Mouse (Mus musculus) myocyte (in vitro differentiated cells): Measurements from ENCODE around the gene B430306N03Rik. TPM values are rescaled to one million over a fixed set of nuclear protein-coding genes. Genes with fewer than 3 reads are reported as not detected.

Experiments used
- H3K27me3 ChIP-seq: one replicate; pipeline ENCODE4 v1.6.1; 2011; ENCODE audit not compliant: control insufficient read depth, insufficient read depth, insufficient read length
- H3K36me3 ChIP-seq: one replicate; pipeline ENCODE4 v1.6.1; 2011; ENCODE audit not compliant: control insufficient read depth, insufficient read depth
- H3K4me2 ChIP-seq: one replicate; pipeline ENCODE4 v1.6.1; 2011; ENCODE audit warnings: low read depth, control low read depth
- H3K4me3 ChIP-seq: one replicate; pipeline ENCODE4 v1.5.1; 2011; ENCODE audit warnings: mild to moderate bottlenecking, control low read depth, moderate library complexity
- H3K79me2 ChIP-seq: one replicate; pipeline ENCODE4 v1.6.1; 2011; ENCODE audit not compliant: control insufficient read depth, insufficient read depth
- H3ac ChIP-seq: one replicate; pipeline ENCODE4 v1.6.1; 2011; ENCODE audit not compliant: control insufficient read depth, insufficient read length
- CEBPB ChIP-seq: IDR thresholded peaks from 2 replicates; pipeline ENCODE4 v1.6.1; 2011; ENCODE audit warnings: mild to moderate bottlenecking, moderate library complexity; ENCODE audit not compliant: poor library complexity, insufficient read depth, severe bottlenecking
- E2F4 ChIP-seq: IDR thresholded peaks from one replicate; pipeline ENCODE4 v1.6.1; 2011; ENCODE audit warnings: mild to moderate bottlenecking, control low read depth, moderate library complexity; ENCODE audit not compliant: insufficient read depth
- MAX ChIP-seq: IDR thresholded peaks from one replicate; pipeline ENCODE4 v1.6.1; 2011; ENCODE audit warnings: low read depth, mild to moderate bottlenecking, control low read depth
- MYOD1 ChIP-seq, 3 experiments: IDR thresholded peaks; one replicate each; pipeline ENCODE4 v1.6.1; 2011; ENCODE audit warnings: control low read depth in 2 of 3, low read depth in 2 of 3, mild to moderate bottlenecking in 2 of 3, moderate library complexity in 1 of 3; ENCODE audit not compliant: insufficient read length in 2 of 3, control insufficient read depth in 1 of 3
- MYOG ChIP-seq, 3 experiments: IDR thresholded peaks; one replicate each; pipeline ENCODE4 v1.6.1; 2011; ENCODE audit warnings: control low read depth in 2 of 3, low read depth in 2 of 3, mild to moderate bottlenecking in 2 of 3; ENCODE audit not compliant: insufficient read length in 2 of 3, control insufficient read depth in 1 of 3, insufficient read depth in 1 of 3
- POLR2A ChIP-seq: IDR thresholded peaks from one replicate; pipeline ENCODE4 v1.6.1; 2011; ENCODE audit warnings: low read depth, mild to moderate bottlenecking, control low read depth, moderate library complexity; ENCODE audit not compliant: insufficient read length
- POLR2AphosphoS2 ChIP-seq: IDR thresholded peaks from one replicate; pipeline ENCODE4 v1.6.1; 2011; ENCODE audit warnings: low read depth, control low read depth; ENCODE audit not compliant: insufficient read length
- REST ChIP-seq: IDR thresholded peaks from one replicate; pipeline ENCODE4 v1.6.1; 2011; ENCODE audit warnings: mild to moderate bottlenecking, control low read depth, moderate library complexity; ENCODE audit not compliant: insufficient read depth, insufficient read length
- SRF ChIP-seq: IDR thresholded peaks from one replicate; pipeline ENCODE4 v1.6.1; 2011; ENCODE audit warnings: low read depth; ENCODE audit not compliant: control insufficient read depth, insufficient read length
- TCF12 ChIP-seq: IDR thresholded peaks from one replicate; pipeline ENCODE4 v1.6.1; 2011; ENCODE audit warnings: mild to moderate bottlenecking, control low read depth; ENCODE audit not compliant: poor library complexity, insufficient read depth, severe bottlenecking
- TCF3 ChIP-seq: IDR thresholded peaks from one replicate; pipeline ENCODE4 v1.6.1; 2011; ENCODE audit warnings: low read depth, control low read depth; ENCODE audit not compliant: insufficient read length
- USF1 ChIP-seq: IDR thresholded peaks from one replicate; pipeline ENCODE4 v1.6.1; 2011; ENCODE audit warnings: low read depth, mild to moderate bottlenecking, control low read depth, moderate library complexity
- polyA plus RNA-seq: library from polyadenylated mRNA; unstranded; fragments of >200 nt; fragmentation: generic; extraction: Trizol; gene quantifications from one replicate; pipeline ENCODE4 v1.2.1, GENCODE M21; 2012; ENCODE audit warnings: missing spikeins

The B430306N03Rik gene
- polyA plus RNA-seq, 1 experiment, result not detected

DNA sequence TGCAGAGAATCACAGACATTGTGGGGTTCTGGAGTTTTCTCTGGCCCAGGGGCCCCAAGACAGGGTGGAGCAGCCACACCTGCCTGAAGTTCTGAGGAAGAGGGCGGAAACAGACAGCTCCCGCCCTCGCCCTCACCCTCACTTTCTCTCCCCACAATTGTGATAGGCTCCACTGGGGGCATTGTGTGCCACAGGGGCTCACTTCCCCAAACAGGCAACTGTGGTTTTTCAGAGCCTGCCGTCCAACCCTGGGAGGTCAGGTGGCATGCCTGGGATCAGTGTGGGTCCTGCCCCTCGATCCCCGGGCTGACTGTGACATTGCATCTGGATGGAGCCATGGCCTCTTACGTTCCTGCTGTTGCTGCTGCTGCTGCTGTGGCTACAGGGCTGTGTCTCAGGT lies 15.7 kb upstream of the B430306N03Rik start:
- H3K4me3 ChIP-seq, result no peak overlapping the region
- H3K4me2 ChIP-seq, result no peak overlapping the region
- TF ChIP-seq CEBPB (no peak), POLR2AphosphoS2 (no peak), REST (no peak), TCF12 (no peak), MYOG (IDR thresholded peaks at IDR 0.05; ENCODE audit: control insufficient read depth in 1 of 3, insufficient read depth in 1 of 3, insufficient read length in 2 of 3, low read depth in 2 of 3) (no peak), MAX (no peak), TCF3 (no peak), POLR2A (no peak), USF1 (no peak), MYOD1 (IDR thresholded peaks at IDR 0.05; ENCODE audit: control insufficient read depth in 1 of 3, insufficient read length in 2 of 3, low read depth in 2 of 3) (no peak)
- no peaks in the 10 kb centered on the region for H3K27me3 ChIP-seq
- no peak overlapping the region for H3ac ChIP-seq
- no peaks in the 10 kb centered on the region for H3K79me2 ChIP-seq
- no peaks in the 10 kb centered on the region for H3K36me3 ChIP-seq

GRCm38 (mm10) chr17:48300861-48301260 lies 15.1 kb upstream of the B430306N03Rik start:
- H3K36me3 ChIP-seq, result no peaks in the 10 kb centered on the region
- H3K4me3 ChIP-seq, result no peak overlapping the region
- no peaks in the 10 kb centered on the region for H3K79me2 ChIP-seq
- H3ac ChIP-seq, result no peak overlapping the region
- no peaks in the 10 kb centered on the region for H3K27me3 ChIP-seq
- H3K4me2 ChIP-seq, result no peak overlapping the region
- TF ChIP-seq E2F4, result no peak

DNA sequence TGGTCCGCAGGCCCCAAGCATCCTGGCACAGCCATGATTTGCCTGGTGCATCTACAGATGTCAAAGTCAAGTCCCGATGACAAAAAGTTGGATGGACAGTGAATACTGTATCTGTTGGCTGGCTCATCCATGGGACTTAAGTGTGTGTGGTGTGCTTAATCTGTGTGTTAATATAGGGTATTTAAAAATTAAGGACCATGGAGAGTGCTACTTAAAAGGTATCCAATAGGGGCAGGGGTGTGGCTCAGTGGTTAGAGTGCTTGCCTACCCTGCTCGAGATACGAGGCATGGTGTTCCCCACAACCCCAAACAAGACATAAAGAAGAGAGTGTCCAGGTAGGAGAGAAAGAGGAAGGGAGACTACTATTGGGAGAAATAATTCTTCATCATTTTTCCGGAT lies 14.1 kb upstream of the B430306N03Rik start:
- Histone ChIP-seq H3ac (no peak overlapping the region), H3K4me3 (no peak overlapping the region), H3K79me2 (no peaks in the 10 kb centered on the region), H3K27me3 (no peaks in the 10 kb centered on the region), H3K36me3 (no peaks in the 10 kb centered on the region), H3K4me2 (no peak overlapping the region)
- no peak for TF ChIP-seq TCF12
- no peak for TF ChIP-seq POLR2A
- no peak for TF ChIP-seq E2F4
- TF ChIP-seq MYOD1 (IDR thresholded peaks at IDR 0.05; ENCODE audit: control insufficient read depth in 1 of 3, insufficient read length in 2 of 3, low read depth in 2 of 3), result no peak
- TF ChIP-seq TCF3, result no peak
- TF ChIP-seq SRF, result no peak
- no peak for TF ChIP-seq USF1
- no peak for TF ChIP-seq MYOG (IDR thresholded peaks at IDR 0.05; ENCODE audit: control insufficient read depth in 1 of 3, insufficient read depth in 1 of 3, insufficient read length in 2 of 3, low read depth in 2 of 3)
- no peak for TF ChIP-seq CEBPB
- no peak for TF ChIP-seq REST
- TF ChIP-seq MAX, result no peak
- TF ChIP-seq POLR2AphosphoS2, result no peak

DNA sequence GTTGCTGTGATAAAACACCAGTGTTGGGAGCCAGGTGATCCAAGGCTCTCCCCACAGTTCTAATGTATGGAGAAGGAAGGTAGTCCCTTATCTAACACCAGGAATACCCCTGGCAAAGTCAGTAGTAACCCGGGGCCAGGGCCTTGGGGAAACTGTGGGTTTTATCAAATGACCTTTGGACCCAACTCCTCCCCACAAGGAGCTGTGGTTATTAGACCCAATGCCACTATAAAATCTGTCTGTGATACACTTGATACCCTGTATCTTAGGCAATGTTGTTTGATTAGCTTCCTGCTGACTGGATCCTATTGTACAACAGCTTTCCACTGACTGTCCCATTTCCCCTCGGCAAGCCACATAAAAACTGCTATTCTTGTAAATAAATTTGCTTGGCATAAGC lies 3.8 kb upstream of the B430306N03Rik start:
- H3ac ChIP-seq, result no peak overlapping the region
- no peaks in the 10 kb centered on the region for H3K27me3 ChIP-seq
- H3K4me2 ChIP-seq, result no peak overlapping the region
- TF ChIP-seq SRF (no peak), TCF12 (no peak), MAX (no peak), MYOG (IDR thresholded peaks at IDR 0.05; ENCODE audit: control insufficient read depth in 1 of 3, insufficient read depth in 1 of 3, insufficient read length in 2 of 3, low read depth in 2 of 3) (no peak), REST (no peak), E2F4 (no peak), MYOD1 (IDR thresholded peaks at IDR 0.05; ENCODE audit: control insufficient read depth in 1 of 3, insufficient read length in 2 of 3, low read depth in 2 of 3) (no peak), POLR2AphosphoS2 (no peak), USF1 (no peak), POLR2A (no peak), TCF3 (no peak), CEBPB (no peak)
- no peaks in the 10 kb centered on the region for H3K79me2 ChIP-seq
- H3K36me3 ChIP-seq, result no peaks in the 10 kb centered on the region
- H3K4me3 ChIP-seq, result no peak overlapping the region

DNA sequence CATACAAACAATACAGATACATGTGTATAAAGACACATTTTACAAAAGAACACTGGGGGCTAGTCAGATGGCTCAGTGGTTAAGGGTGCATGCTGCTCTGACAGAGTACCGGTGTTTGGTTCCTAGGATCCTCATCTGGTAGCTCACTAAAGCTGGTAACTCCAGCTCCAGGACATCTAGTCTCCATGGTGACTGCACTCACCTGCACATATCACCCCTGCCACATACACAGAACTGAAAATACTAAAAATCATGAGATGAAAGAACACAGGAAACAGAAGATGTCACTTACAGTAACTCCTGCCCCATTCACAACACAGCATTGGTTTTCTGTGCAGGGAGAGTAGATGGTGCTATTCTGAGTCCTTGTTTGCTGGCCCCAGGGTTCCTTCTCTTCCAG lies 2.7 kb downstream of the B430306N03Rik start:
- Histone ChIP-seq H3K4me2 (no peak overlapping the region), H3K4me3 (no peak overlapping the region), H3K36me3 (no peaks in the 10 kb centered on the region), H3K79me2 (no peaks in the 10 kb centered on the region), H3ac (no peak overlapping the region), H3K27me3 (peaks cover 4% of the 10 kb centered on the region)
- TF ChIP-seq POLR2A (no peak), SRF (no peak), REST (no peak), E2F4 (no peak), CEBPB (no peak), POLR2AphosphoS2 (no peak)
